Mouse (Mus musculus) activated CD4-positive, CD25-positive, alpha-beta regulatory T cell, adult 9 weeks (primary cell): ENCODE results near the gene Zeb2. TPM values are rescaled to one million over a fixed set of nuclear protein-coding genes. Genes with fewer than 3 reads are reported as not detected.

Experiments
- polyA plus RNA-seq: library from polyadenylated mRNA; unstranded; fragments of 100-300 nt; shearing (Covaris generic); gene quantifications from one replicate; pipeline ENCODE4 v1.2.1, GENCODE M21; 2017

Zeb2 gene
- 1.5 TPM for polyA plus RNA-seq

DNA sequence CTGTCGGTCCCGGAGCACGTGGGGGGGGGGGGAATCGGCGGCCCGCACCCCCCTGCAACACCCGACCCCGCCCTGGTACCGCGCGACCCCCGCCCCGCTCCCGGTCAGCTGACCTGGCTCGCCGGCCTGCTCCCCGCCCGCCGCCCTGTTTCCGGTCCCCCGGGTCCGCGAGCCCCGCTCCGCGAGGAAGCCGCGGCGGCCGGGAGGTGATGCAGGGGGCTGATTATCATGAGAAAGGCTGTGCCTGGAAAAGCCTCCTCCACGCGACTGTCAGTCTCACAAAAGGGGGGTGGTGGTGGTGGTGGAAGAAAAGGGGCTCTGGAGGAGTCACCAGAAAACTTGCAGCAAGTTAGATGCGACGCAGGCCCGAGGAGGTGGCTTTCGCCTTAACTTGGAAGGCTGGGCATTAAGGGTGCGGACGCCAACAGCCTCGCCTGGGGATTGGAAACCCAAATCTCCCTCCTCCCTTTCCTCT lies at the start of gene Zeb2:
TSS of gene Zeb2 (minus strand) at position 309 of the 475 bp plus-strand sequence.

Other genes with a start within 250 kb of the Zeb2 start
- 14.1 TPM for gene Gtdc1, start 189.7 kb downstream of the Zeb2 start, polyA plus RNA-seq